Mouse (Mus musculus) kidney, postnatal 0 days (tissue): ENCODE data around the gene Hmgcs2. TPM values are rescaled to one million over a fixed set of nuclear protein-coding genes. Genes with fewer than 3 reads are reported as not detected.

ENCODE experiments used
- ATAC-seq: fragments of 200-750 bp; cut with Nextera tagmentation; replicated peaks from 2 replicates; pipeline ENCODE4 v1.8.0; 2017; ENCODE audit warnings: low read depth, moderate number of reproducible peaks, moderate TSS enrichment, moderate library complexity; ENCODE audit not compliant: low FRiP score
- DNase-seq: peaks from one replicate; pipeline ENCODE4 v3.0.0-alpha.2; 2016; ENCODE audit warnings: low spot score
- H3K27ac ChIP-seq: fragments of 300-500 bp; sonication (generic); 2 replicates; pipeline ENCODE4 v1.5.1; 2014; ENCODE audit warnings: mild to moderate bottlenecking
- H3K27me3 ChIP-seq: fragments of 300-500 bp; sonication (generic); 2 replicates; pipeline ENCODE4 v1.6.1; 2014; ENCODE audit warnings: low read length, mixed read lengths; ENCODE audit not compliant: insufficient read depth
- H3K36me3 ChIP-seq: fragments of 300-500 bp; sonication (generic); 2 replicates; pipeline ENCODE4 v1.6.1; 2014; ENCODE audit warnings: low read length, mixed read lengths; ENCODE audit not compliant: insufficient read depth
- H3K4me1 ChIP-seq: fragments of 300-500 bp; sonication (generic); replicated peaks from 2 replicates; pipeline ENCODE4 v1.6.1; 2014; ENCODE audit warnings: antibody characterized with exemption, low read length, mixed read lengths; ENCODE audit not compliant: insufficient read depth
- H3K4me2 ChIP-seq: fragments of 300-500 bp; sonication (generic); 2 replicates; pipeline ENCODE4 v1.6.1; 2014; ENCODE audit warnings: mild to moderate bottlenecking, low read length, moderate library complexity, mixed read lengths
- H3K4me3 ChIP-seq: fragments of 300-500 bp; sonication (generic); replicated peaks from 2 replicates; pipeline ENCODE4 v1.5.1; 2014; ENCODE audit warnings: low read depth, low read length
- H3K9ac ChIP-seq: fragments of 300-500 bp; sonication (generic); 2 replicates; pipeline ENCODE4 v1.6.1; 2014; ENCODE audit warnings: low read depth, low read length
- H3K9me3 ChIP-seq: fragments of 300-500 bp; sonication (generic); replicated peaks from 2 replicates; pipeline ENCODE4 v1.6.1; 2016; ENCODE audit warnings: low read length, inconsistent platforms, mixed read lengths
- CTCF ChIP-seq: IDR thresholded peaks from 2 replicates; pipeline ENCODE4 v1.5.1; 2016; ENCODE audit warnings: antibody characterized with exemption, low read depth, mild to moderate bottlenecking, moderate library complexity
- WGBS: fragments of 180-500 bp; shearing (Covaris S2); extraction: QIAGEN DNeasy Blood & Tissue Kit; methylation state at CpG from one replicate; pipeline ENCODE4 v1.1.7; 2014; 5-methylcytosine and 5-hydroxymethylcytosine counted together
- polyA plus RNA-seq: library from polyadenylated mRNA; unstranded; fragments of >200 nt; fragmentation: Nextera tagmentation; extraction: Ambion mirVana; gene quantifications from 2 replicates; pipeline ENCODE4 v1.2.1, GENCODE M21; 2015

The Hmgcs2 gene
- polyA plus RNA-seq, 1 experiment from 2014 or later: 39.9 TPM

DNA sequence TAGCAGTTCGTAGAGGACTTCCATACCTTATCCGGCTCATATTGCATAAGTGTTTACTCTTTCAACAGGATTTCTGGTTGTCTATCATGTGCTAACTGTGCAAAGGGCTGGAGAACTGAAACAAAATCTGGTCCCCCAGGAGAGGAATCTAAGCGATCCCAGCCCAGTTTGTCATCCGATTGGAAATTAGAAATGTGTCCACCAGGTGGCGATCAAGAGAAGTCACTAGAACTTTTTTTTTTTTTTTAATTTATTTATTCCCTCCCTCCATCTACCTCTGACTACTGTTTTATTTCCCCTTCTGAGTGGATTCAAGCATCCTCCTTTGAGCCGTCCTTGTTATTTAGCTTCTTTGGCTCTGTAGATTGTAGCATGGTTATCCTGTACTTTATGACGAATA lies 73.7 kb downstream of the Hmgcs2 start:
- H3K4me2 ChIP-seq: no peak overlapping the region
- TF ChIP-seq CTCF: peak; percentile 79
- DNase-seq (peak; percentile 87), ATAC-seq (no peak)
- H3K4me3 ChIP-seq: no peak overlapping the region
- H3K27me3 ChIP-seq: no peaks in the 10 kb centered on the region
- no peak overlapping the region for H3K27ac ChIP-seq
- H3K9me3 ChIP-seq: no peaks in the 10 kb centered on the region
- no peaks in the 10 kb centered on the region for H3K36me3 ChIP-seq
- H3K4me1 ChIP-seq: no peaks in the 10 kb centered on the region; the same call in 1 of the 2 replicates
- 24% methylated on average over 7 of the region's 7 CpGs for WGBS
- H3K9ac ChIP-seq: no peak overlapping the region

DNA sequence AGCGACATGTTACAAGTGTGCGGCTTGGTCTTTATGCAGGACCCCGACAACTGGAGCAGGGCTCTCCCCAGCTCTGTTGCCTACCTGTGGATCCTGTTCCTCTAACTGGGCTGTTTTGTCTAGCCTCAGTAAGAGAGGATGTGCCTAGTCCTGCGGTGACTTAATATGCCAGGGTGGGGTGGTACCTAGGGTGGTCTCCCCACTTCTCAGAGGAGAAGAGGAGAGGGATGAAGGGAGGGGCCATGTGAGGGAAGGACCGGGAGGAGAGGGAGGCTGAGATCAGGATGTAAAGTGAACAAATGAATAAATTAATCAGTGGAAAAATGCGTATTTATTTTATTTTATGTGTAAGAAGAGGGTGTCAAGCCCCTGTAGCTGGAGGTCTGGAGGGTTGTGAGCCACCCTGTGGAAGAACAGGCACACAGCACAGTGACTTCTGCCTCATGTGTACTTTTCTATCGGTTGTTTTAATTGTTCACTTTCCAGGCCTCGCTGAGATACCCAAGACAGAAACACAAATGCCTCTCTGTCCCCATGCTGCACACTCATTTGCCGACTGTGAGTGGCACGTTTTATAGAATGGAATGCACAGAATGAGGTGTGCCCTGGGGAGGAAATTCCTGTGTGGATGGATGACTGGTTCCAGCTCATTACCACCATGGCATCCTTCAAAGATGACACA lies 75.2 kb downstream of the Hmgcs2 start:
- no peaks in the 10 kb centered on the region; the same call in 1 of the 2 replicates for H3K4me1 ChIP-seq
- peak; percentile 78 for DNase-seq
- no peaks in the 10 kb centered on the region for H3K9me3 ChIP-seq
- no peak overlapping the region for H3K9ac ChIP-seq
- no peak overlapping the region for H3K4me2 ChIP-seq
- no peaks in the 10 kb centered on the region for H3K27me3 ChIP-seq
- 48% methylated on average over 10 of the region's 10 CpGs for WGBS
- no peak overlapping the region for H3K4me3 ChIP-seq
- peak overlapping the region; percentile 42; the same call in 1 of the 2 replicates for H3K27ac ChIP-seq
- H3K36me3 ChIP-seq: no peaks in the 10 kb centered on the region
- ATAC-seq: peak; percentile 82
- peak; percentile 44 for TF ChIP-seq CTCF

DNA sequence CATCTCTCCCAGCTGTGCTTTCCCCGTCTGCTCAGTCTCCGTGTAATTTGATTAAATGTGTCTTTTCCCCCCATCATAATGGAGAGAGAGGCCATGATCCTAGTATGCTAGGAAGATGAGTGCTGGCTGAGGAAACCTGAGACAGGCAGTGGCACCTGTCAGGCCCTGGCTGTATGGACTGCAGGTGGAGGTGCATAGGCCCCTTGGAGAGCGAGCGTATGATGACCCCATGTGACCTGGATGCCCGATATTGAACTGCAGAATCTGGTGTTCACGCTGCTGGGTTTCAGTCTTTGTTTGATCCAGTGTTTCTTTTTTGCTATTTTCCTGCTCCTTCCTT lies 75.8 kb downstream of the Hmgcs2 start:
- Histone ChIP-seq H3K36me3 (no peaks in the 10 kb centered on the region), H3K4me2 (no peak overlapping the region), H3K9me3 (no peaks in the 10 kb centered on the region), H3K9ac (no peak overlapping the region), H3K4me1 (no peaks in the 10 kb centered on the region; the same call in 1 of the 2 replicates), H3K27me3 (no peaks in the 10 kb centered on the region), H3K27ac (no peak overlapping the region), H3K4me3 (no peak overlapping the region)
- no peak for TF ChIP-seq CTCF
- DNase-seq (no peak), ATAC-seq (peak; percentile 70; the same call in 1 of the 2 replicates)
- WGBS: 47% methylated on average over 6 of the region's 6 CpGs

DNA sequence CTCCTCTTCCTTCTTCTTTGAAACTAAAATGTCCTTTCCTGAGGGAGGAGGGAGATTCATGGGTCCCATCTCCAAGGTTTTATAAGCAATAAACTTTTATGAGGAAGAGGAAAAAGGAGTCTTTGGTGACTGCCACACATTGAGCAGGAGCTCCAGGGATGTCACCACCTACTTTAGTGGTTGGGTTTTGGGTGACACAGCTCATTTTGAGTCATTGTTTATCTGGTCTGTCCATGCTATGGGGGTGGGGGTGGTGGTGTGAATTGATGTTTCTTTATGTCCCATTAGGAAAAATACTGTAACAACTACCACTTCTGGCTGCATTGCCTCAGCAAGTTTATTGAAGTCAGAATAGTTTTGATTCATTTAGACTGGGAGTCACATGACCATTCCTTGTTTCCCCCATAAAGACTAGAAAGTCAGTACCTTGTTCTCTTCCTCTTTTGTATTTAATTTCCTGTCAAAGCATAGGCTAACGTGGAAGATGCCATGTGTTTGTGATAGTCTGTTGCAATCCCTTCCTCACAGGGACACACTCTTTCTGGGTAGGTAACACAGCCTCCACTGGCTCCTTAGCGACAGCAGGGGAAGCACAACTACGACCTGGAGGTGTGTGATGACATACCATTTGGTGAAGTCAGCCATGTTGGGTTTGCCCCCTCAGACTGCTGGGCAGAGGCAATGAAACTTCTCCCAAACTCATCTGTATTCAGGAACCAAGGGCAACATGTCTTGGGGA lies 76.6 kb downstream of the Hmgcs2 start:
- no peaks in the 10 kb centered on the region; the same call in 1 of the 2 replicates for H3K4me1 ChIP-seq
- no peak overlapping the region for H3K4me3 ChIP-seq
- H3K4me2 ChIP-seq: no peak overlapping the region
- H3K36me3 ChIP-seq: no peaks in the 10 kb centered on the region
- no peaks in the 10 kb centered on the region for H3K27me3 ChIP-seq
- no peaks in the 10 kb centered on the region for H3K9me3 ChIP-seq
- no peak overlapping the region for H3K9ac ChIP-seq
- 49% methylated on average over 3 of the region's 3 CpGs for WGBS
- H3K27ac ChIP-seq: no peak overlapping the region
- DNase-seq: no peak
- TF ChIP-seq CTCF: no peak
- no peak for ATAC-seq

Other genes starting within 250 kb of the Hmgcs2 start
- not detected in 2 replicates for gene Adam30, start 119.8 kb upstream of the Hmgcs2 start, polyA plus RNA-seq
- 0.31 and 0.49 TPM in 2 replicates for gene Reg4, start 58.3 kb upstream of the Hmgcs2 start, polyA plus RNA-seq
- 312 and 339 TPM in 2 replicates for gene Phgdh, start 59.6 kb downstream of the Hmgcs2 start, polyA plus RNA-seq
- gene Zfp697, start 102.0 kb downstream of the Hmgcs2 start, polyA plus RNA-seq: 19.0 and 19.6 TPM in 2 replicates
- 83.6 and 90.6 TPM in 2 replicates for gene Gm4450, start 176.7 kb downstream of the Hmgcs2 start, polyA plus RNA-seq
- gene Hsd3b4, start 230.1 kb downstream of the Hmgcs2 start, polyA plus RNA-seq: 128 and 142 TPM in 2 replicates